Mouse (Mus musculus) mouse embryonic stem cell (cell line): Measurements from ENCODE around the gene Opa1.

Experiments
- in situ Hi-C, 2 experiments: fragments of 300-500 bp; cut with MboI; formaldehyde crosslinking; loops; 1 replicate in 1 of 2; 3 replicates in 1 of 2; pipeline ENCODE4 v1.14.3; 2019 to 2020; ENCODE audit warnings: low sequenced_read_pairs in 2 of 2, low pct_unique_long_range_greater_than_20kb in 1 of 2, mixed read lengths in 1 of 2; ENCODE audit not compliant: unreplicated experiment in 1 of 2

Gene Opa1

GRCm38 (mm10) chr16:29682555-29683431 is 103.7 kb downstream of the Opa1 start:
- in situ Hi-C loops = no loop called here

- in situ Hi-C loops = no loop called here
These were observed 104.4 kb downstream of the Opa1 start for GRCm38 (mm10) chr16:29683563-29683962.

- in situ Hi-C loops = no loop called here
These were observed 105.0 kb downstream of the Opa1 start for GRCm38 (mm10) chr16:29684111-29684510.

- in situ Hi-C loops = no loop called here
These were observed 105.5 kb downstream of the Opa1 start for GRCm38 (mm10) chr16:29684641-29685040.

- in situ Hi-C loops = no loop called here
These were observed 107.0 kb downstream of the Opa1 start for GRCm38 (mm10) chr16:29686141-29686540.

- in situ Hi-C loops = no loop called here
These were observed 109.1 kb downstream of the Opa1 start for GRCm38 (mm10) chr16:29687987-29688885.

GRCm38 (mm10) chr16:29689187-29689819 is 110.2 kb downstream of the Opa1 start:
- in situ Hi-C loops = no loop called here

GRCm38 (mm10) chr16:29693025-29693682 is 114.0 kb downstream of the Opa1 start:
- in situ Hi-C loops = no loop called here

- in situ Hi-C loops = no loop called here
These were observed 114.8 kb downstream of the Opa1 start for GRCm38 (mm10) chr16:29693791-29694419.

GRCm38 (mm10) chr16:29694420-29694959 is 115.4 kb downstream of the Opa1 start:
- in situ Hi-C loops = no loop called here
